Mouse (Mus musculus): ENCODE results near the gene Clpsl2. TPM values are rescaled to one million over a fixed set of nuclear protein-coding genes. Genes with fewer than 3 reads are reported as not detected.

Gene Clpsl2
- polyA plus RNA-seq (2015; fragmentation: Nextera tagmentation; extraction: Ambion mirVana) = not detected in 2 replicates

DNA sequence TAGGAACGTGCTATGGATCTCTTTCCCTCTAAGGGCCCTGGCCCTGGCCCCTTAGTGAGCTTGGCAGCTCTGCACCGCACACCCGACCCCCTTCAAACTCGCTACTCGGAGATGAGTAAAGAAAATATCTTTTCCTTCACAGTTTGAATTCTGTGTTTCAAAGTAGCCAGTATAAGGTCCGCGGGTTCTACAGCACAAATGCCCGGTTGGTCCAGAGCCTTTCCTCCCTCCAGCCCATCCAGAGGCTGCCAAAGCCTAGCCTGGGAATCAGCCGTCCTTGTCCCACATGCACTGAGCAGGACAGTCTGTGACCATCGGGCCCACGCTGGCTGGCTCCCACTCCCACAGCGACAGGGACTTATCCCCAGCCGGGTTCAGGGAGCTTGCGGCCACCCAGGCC lies at the start of gene Clpsl2:
Gene Clpsl2 (plus strand): TSS at position 301 of the 400 bp plus-strand sequence.
- 69% methylated on average over 14 of the region's 14 CpGs for WGBS
- no peak within 1 kb of the TSS for H3K9ac ChIP-seq
- H3K4me1 ChIP-seq = peaks cover 13% of the 10 kb centered on the region
- ATAC-seq (ENCODE audit: insufficient number of reproducible peaks, low FRiP score, low TSS enrichment, low read depth) = no peak
- no peak within 1 kb of the TSS for H3K4me2 ChIP-seq
- H3K36me3 ChIP-seq = no peaks in the 10 kb centered on the region
- H3K9me3 ChIP-seq = no peaks in the 10 kb centered on the region
- no peaks in the 10 kb centered on the region for H3K27me3 ChIP-seq
- no peak within 1 kb of the TSS for H3K4me3 ChIP-seq
- H3K27ac ChIP-seq = no peak within 1 kb of the TSS

DNA sequence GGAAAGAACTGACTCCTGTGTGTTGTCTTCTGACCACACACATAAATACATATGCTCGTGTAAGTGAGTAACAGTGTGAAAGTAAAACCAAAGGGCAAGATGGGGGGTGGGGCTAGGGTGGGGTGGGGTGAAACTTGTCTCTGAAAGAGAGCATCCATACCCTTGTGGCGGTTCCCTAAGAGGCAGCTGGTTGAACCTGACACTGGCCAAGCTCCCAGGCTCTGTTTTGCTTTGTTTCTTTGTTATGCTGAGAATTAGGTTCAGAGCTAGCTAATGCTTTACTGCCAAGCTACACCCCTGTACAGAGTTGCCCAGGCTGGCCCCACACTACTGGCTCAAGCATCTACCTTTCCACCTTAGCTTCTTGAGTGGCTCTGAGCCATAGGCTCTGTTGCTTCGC lies 48.7 kb upstream of the Clpsl2 start:
- Histone ChIP-seq H3K36me3 (no peaks in the 10 kb centered on the region), H3K4me2 (no peak overlapping the region), H3K4me3 (no peak overlapping the region), H3K27ac (no peak overlapping the region), H3K27me3 (no peaks in the 10 kb centered on the region), H3K9ac (no peak overlapping the region), H3K9me3 (no peaks in the 10 kb centered on the region), H3K4me1 (no peaks in the 10 kb centered on the region)
- ATAC-seq (ENCODE audit: insufficient number of reproducible peaks, low FRiP score, low TSS enrichment, low read depth) = no peak
- WGBS = 67% methylated on average over 3 of the region's 3 CpGs

DNA sequence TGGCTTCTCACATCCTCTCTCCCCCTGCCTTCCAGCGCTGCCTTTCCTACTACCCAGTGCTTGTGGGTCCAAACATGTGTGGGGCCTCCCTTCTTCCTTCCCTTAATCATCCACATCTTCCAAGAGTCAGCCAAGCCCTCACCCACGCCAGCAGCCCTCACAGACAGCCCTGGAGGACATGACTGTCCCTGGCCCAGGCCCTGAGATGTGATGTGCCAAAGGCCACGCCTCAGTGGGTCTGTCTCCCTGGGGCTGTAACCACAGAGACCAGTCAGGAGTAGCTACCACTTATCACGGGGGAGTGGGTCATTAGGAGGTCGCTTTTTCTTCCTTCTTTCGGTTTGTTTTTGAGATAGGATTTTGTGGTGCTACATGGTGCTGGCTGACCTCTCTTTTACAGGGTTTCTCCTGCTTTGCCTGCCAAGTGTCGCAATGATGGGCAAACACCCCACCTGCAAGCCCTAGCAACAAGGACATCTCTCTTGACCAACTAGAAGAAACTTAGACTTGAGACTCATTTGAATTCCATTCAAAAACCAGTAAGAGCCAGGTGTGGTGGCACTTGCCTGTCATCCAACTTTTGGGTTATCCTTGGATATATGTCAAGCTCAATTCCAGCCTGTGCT lies 46.9 kb upstream of the Clpsl2 start:
- H3K4me2 ChIP-seq = no peak overlapping the region
- H3K27me3 ChIP-seq = no peaks in the 10 kb centered on the region
- no peak overlapping the region for H3K9ac ChIP-seq
- H3K4me3 ChIP-seq = no peak overlapping the region
- WGBS = 57% methylated on average over 7 of the region's 7 CpGs
- no peaks in the 10 kb centered on the region for H3K9me3 ChIP-seq
- H3K4me1 ChIP-seq = peaks cover 9% of the 10 kb centered on the region
- ATAC-seq (ENCODE audit: insufficient number of reproducible peaks, low FRiP score, low TSS enrichment, low read depth) = no peak
- no peak overlapping the region for H3K27ac ChIP-seq
- no peaks in the 10 kb centered on the region for H3K36me3 ChIP-seq

DNA sequence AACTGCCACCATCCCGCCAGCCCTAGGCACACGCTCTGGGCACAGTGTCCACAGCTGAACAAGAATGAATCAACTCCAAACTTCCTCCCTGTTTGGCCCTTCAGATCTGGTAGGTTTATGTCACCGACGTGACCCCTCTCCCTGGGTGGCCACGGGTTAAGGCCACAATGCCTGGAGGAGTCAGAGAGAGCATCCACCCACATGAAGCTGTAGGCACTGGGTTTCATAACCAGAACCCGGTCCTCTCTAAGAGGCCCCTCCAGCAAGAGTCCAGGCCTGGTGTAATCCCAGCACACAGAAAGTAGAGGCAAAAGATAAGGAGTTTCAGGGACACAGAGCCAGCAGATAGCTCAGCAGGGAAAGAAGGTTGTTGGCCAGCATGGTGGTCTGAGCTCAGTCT lies 45.0 kb upstream of the Clpsl2 start:
- no peaks in the 10 kb centered on the region for H3K36me3 ChIP-seq
- 82% methylated on average over 6 of the region's 6 CpGs for WGBS
- no peak overlapping the region for H3K27ac ChIP-seq
- no peaks in the 10 kb centered on the region for H3K27me3 ChIP-seq
- H3K4me1 ChIP-seq = peaks cover 12% of the 10 kb centered on the region
- H3K9me3 ChIP-seq = no peaks in the 10 kb centered on the region
- no peak overlapping the region for H3K4me2 ChIP-seq
- no peak overlapping the region for H3K9ac ChIP-seq
- no peak overlapping the region for H3K4me3 ChIP-seq
- no peak for ATAC-seq (ENCODE audit: insufficient number of reproducible peaks, low FRiP score, low TSS enrichment, low read depth)

DNA sequence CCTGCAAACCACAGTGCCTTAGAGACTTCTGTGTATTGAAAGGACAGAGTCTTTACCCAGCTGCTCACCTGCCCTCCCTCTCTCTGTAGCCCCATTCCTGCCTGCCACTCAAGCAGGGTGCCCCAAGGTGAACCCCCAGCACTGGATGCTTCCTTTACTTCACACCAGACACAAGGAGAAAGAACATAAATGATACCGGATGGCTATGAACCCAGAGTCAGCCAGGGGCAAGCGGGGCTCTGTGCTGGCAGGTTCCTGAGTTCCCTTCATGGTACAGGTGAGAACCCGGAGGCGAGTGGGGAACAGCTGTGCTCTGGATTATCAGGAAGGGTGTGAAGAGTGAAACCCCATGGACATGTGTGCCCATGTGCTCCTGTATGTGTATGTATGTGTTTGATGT lies 43.6 kb upstream of the Clpsl2 start:
- 77% methylated on average over 4 of the region's 4 CpGs for WGBS
- H3K4me3 ChIP-seq = no peak overlapping the region

DNA sequence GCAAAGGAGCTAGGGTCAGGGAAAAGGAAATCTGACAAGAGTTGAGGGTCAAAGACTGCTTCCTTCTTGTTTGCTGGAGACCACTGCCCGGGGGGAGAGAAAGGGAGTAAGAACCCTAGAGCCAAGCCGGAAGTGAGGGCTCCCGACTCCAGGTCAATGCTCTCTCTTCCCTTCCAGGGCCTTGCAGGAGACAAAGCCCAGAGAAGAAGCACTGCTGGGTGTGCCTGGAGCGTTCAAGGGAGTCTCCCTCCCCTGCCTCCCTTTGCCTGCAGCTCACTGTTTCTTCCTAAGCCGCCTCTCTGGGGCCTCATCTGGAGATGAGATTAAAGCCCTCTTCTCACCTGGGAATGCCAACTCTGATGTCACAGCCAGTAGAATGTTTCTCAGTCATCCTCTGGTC lies 42.3 kb upstream of the Clpsl2 start:
- no peaks in the 10 kb centered on the region for H3K36me3 ChIP-seq
- H3K4me2 ChIP-seq = no peak overlapping the region
- peak overlapping the region; percentile 2; the same call in 1 of the 2 replicates for H3K27ac ChIP-seq
- H3K27me3 ChIP-seq = no peaks in the 10 kb centered on the region
- no peak overlapping the region for H3K4me3 ChIP-seq
- H3K4me1 ChIP-seq = peaks cover 26% of the 10 kb centered on the region
- no peak overlapping the region for H3K9ac ChIP-seq
- WGBS = 20% methylated on average over 5 of the region's 5 CpGs
- no peak for ATAC-seq (ENCODE audit: insufficient number of reproducible peaks, low FRiP score, low TSS enrichment, low read depth)
- no peaks in the 10 kb centered on the region for H3K9me3 ChIP-seq

More for the DNA sequence above, 43.6 kb upstream of the Clpsl2 start:
- peaks cover 17% of the 10 kb centered on the region for H3K4me1 ChIP-seq
- no peaks in the 10 kb centered on the region for H3K36me3 ChIP-seq
- no peaks in the 10 kb centered on the region for H3K27me3 ChIP-seq
- no peak for ATAC-seq (ENCODE audit: insufficient number of reproducible peaks, low FRiP score, low TSS enrichment, low read depth)
- H3K27ac ChIP-seq = no peak overlapping the region
- no peak overlapping the region for H3K9ac ChIP-seq
- H3K9me3 ChIP-seq = no peaks in the 10 kb centered on the region
- H3K4me2 ChIP-seq = no peak overlapping the region

DNA sequence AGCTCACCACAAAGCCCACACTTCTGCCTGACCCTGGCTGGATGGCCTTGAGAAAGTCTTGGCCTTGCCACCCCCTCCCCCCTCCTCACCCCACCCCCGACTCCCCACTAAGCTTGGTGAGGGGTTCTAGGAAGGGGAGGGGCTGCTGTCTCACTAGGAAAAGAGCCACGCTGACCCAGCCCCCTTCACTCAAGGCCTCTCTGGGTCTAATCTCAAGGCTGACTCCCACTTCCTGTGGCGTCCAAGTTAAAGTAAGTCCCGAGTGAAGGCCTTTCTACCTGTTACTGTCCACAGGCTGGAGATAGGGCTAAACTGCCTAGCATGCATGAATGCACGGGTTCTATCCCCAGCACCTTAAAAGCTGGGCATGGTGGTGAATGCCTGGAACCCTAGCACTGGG lies 41.7 kb upstream of the Clpsl2 start:
- Histone ChIP-seq H3K4me1 (peaks cover 32% of the 10 kb centered on the region), H3K4me3 (no peak overlapping the region), H3K27me3 (no peaks in the 10 kb centered on the region), H3K4me2 (no peak overlapping the region), H3K9ac (no peak overlapping the region), H3K36me3 (no peaks in the 10 kb centered on the region), H3K27ac (peak overlapping the region; percentile 2; the same call in 1 of the 2 replicates), H3K9me3 (no peaks in the 10 kb centered on the region)
- no peak for ATAC-seq (ENCODE audit: insufficient number of reproducible peaks, low FRiP score, low TSS enrichment, low read depth)
- 35% methylated on average over 5 of the region's 5 CpGs for WGBS

DNA sequence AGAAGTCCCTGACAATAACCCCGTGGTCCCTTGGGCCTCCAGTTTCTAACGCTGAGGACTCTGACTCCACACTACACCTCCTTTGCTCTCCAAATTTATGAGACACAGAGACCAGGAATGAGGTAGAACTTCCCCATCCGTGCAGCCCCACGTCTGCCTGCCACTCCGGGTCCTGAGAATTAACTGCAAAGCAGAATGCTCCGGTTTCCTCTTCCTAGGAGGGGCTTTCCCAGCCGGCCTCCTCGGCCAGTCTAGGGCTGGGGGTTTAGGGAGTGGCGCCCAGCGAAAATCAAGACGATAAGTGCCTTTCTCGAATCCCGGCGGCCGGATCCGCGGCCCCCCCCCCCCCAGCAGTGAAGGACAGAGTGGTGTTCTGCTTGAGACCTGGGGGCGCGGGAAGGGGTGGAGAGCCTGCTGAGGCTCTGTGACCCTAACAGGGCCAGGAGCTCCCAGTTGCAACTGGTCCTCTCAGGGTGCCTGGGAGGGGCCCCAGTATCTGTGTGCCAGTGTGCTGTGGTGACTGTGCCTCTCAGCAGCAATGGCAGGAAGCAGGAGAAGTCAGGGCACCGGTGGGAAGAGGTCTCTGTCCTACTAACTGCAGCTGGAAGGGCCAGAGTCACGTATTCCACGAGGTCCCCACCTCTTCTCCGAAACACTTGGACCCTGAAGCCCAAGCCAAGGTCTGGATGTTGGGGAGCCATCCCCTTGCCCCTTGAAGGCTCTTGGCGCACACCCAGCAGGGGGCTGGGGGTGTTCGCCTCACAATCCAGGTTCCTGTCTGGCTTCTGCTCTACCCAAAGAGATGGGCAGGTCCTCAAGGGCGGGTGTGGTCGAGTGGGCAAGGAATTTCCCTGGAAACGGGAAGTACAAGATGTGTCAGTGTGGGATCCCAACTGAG lies 38.5 kb upstream of the Clpsl2 start:
- Histone ChIP-seq H3K4me1 (peaks cover 45% of the 10 kb centered on the region), H3K9ac (peak overlapping the region; percentile 39; the same call in 1 of the 2 replicates), H3K36me3 (no peaks in the 10 kb centered on the region), H3K27ac (peak overlapping the region; percentile 61), H3K9me3 (no peaks in the 10 kb centered on the region), H3K27me3 (no peaks in the 10 kb centered on the region), H3K4me3 (peak overlapping the region; percentile 22), H3K4me2 (peak overlapping the region; percentile 41)
- no peak for ATAC-seq (ENCODE audit: insufficient number of reproducible peaks, low FRiP score, low TSS enrichment, low read depth)
- 5% methylated on average over 28 of the region's 28 CpGs for WGBS

DNA sequence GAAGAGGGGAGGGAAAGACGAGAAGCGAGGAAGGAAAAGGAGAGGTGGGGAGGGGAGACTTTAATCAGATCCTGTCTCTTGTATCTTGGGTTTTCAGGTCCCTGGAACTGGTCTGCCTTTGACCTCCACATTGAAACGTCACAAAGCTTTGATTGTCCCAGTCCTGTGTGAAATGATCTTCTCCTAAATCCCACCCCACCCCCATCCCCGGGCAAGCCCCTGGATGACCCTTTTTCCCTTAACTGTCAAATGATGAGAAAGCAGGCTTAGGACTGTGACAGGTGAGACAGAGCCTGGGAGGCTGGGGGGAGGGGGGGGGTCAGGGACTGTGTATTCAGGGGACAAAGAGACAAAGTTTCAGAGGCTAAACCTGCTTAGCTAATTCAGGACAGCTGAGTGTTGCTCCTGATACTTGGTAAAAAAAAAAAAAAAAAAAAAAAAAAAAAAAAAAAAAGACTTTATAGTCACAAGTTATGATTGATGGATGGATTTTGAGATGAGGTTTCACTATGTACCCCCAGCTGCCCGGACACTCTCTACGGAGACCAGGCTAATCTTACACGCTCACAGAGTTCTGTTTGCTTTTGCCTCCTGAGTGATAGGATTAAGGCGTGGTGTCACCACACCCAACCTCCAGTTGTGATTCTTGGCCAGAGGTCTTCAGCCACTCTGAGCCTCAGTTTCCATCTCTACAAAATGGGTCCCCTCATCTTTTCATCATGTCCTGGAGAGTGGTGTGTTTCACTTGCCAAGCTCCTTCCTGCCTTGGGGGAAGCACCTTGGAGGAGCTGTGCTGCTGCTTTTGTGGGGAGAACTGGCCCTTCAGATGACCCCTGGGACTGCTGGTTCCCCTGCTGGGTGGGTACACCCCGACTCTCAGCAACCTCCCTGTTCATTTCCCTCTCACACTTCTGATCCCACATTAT lies 37.3 kb upstream of the Clpsl2 start:
- H3K4me2 ChIP-seq = no peak overlapping the region
- WGBS = 42% methylated on average over 9 of the region's 9 CpGs
- H3K36me3 ChIP-seq = no peaks in the 10 kb centered on the region
- H3K9me3 ChIP-seq = no peaks in the 10 kb centered on the region
- ATAC-seq (ENCODE audit: insufficient number of reproducible peaks, low FRiP score, low TSS enrichment, low read depth) = no peak
- H3K4me3 ChIP-seq = no peak overlapping the region
- H3K27me3 ChIP-seq = no peaks in the 10 kb centered on the region
- H3K27ac ChIP-seq = peak overlapping the region; percentile 22; the same call in 1 of the 2 replicates
- peaks cover 46% of the 10 kb centered on the region for H3K4me1 ChIP-seq
- no peak overlapping the region for H3K9ac ChIP-seq

DNA sequence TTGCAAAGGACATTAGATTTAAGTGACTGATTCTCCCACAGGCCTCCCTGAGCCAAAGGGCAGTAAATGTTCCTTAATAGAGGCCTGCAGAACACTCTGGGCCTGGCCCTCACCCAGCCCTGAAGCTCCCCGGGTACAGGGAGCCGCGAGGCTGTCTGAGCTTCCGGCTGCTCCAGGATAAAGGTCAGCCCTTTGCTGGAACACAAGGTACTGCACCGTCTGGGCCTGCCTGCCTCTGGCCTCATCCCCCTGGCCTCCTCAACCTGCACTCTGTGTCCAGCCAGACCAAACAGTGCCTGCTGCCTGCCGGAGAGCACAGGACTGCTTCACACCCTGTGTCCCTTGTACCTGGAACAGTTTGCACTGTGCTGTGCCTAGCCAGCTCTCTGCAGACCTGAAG lies 36.5 kb upstream of the Clpsl2 start:
- Histone ChIP-seq H3K27ac (peak overlapping the region; percentile 22; the same call in 1 of the 2 replicates), H3K4me1 (peaks cover 47% of the 10 kb centered on the region), H3K4me3 (no peak overlapping the region), H3K27me3 (no peaks in the 10 kb centered on the region), H3K4me2 (no peak overlapping the region), H3K9me3 (no peaks in the 10 kb centered on the region), H3K9ac (no peak overlapping the region), H3K36me3 (no peaks in the 10 kb centered on the region)
- WGBS = 39% methylated on average over 6 of the region's 6 CpGs
- no peak for ATAC-seq (ENCODE audit: insufficient number of reproducible peaks, low FRiP score, low TSS enrichment, low read depth)

DNA sequence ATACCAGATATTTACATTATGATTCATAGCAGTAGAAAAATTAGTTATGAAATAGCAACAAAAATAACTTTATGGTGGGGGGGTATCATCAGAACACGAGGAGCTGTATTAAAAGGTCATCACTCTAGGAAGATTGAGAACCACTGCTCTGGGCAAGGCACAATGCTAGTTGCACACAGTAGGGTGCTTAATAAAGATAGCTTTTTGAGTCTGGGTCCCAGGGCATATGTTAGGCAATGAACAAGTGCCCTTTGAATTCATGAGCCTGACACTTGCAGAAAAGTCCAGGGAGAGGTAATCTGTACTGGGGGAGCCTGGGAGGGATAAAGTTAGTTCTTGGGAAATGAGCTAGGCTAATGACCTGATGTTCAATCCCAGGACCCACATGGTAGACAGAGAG lies 35.9 kb upstream of the Clpsl2 start:
- Histone ChIP-seq H3K4me3 (no peak overlapping the region), H3K36me3 (no peaks in the 10 kb centered on the region), H3K27me3 (no peaks in the 10 kb centered on the region), H3K9ac (no peak overlapping the region), H3K27ac (no peak overlapping the region), H3K4me1 (peaks cover 53% of the 10 kb centered on the region), H3K9me3 (no peaks in the 10 kb centered on the region), H3K4me2 (no peak overlapping the region)
- WGBS = 64% methylated on average over 1 of the region's 1 CpGs
- ATAC-seq (ENCODE audit: insufficient number of reproducible peaks, low FRiP score, low TSS enrichment, low read depth) = no peak

All from limb, embryonic 15.5 days (tissue).